Mouse (Mus musculus): ENCODE data around the gene Rpl27a. TPM values are rescaled to one million over a fixed set of nuclear protein-coding genes. Genes with fewer than 3 reads are reported as not detected.
A peak's percentile ranks its signal among the peaks of the same experiment; 100 is the strongest.

Gene Rpl27a
- total RNA-seq, 1 experiment from 2014 or later, result 984 TPM

DNA sequence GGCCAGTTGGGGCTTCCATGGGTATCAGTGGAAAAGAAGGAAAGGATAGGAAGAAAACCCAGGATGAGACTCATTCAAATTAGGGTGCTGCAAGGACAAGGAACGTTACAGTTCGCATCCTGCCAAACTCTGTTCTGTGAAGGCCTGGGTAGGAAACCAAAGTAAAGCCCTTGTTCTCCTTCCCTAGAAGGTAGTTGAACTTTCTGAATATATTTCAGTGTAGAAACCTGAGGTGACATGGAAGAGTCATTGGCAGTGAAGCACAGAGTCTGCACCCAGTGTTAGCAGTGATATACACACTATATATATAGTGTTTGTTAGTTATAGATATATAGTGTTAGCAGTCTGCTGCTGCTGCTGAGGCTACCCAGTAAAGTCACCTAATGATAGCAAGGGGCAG is 4.4 kb downstream of the Rpl27a start:
- ATAC-seq (replicated peaks in 1 of 2; ENCODE audit: insufficient read depth in 1 of 2, low FRiP score in 2 of 2, low TSS enrichment in 1 of 2, low read depth in 1 of 2, poor library complexity in 2 of 2, severe bottlenecking in 2 of 2), result no peak

DNA sequence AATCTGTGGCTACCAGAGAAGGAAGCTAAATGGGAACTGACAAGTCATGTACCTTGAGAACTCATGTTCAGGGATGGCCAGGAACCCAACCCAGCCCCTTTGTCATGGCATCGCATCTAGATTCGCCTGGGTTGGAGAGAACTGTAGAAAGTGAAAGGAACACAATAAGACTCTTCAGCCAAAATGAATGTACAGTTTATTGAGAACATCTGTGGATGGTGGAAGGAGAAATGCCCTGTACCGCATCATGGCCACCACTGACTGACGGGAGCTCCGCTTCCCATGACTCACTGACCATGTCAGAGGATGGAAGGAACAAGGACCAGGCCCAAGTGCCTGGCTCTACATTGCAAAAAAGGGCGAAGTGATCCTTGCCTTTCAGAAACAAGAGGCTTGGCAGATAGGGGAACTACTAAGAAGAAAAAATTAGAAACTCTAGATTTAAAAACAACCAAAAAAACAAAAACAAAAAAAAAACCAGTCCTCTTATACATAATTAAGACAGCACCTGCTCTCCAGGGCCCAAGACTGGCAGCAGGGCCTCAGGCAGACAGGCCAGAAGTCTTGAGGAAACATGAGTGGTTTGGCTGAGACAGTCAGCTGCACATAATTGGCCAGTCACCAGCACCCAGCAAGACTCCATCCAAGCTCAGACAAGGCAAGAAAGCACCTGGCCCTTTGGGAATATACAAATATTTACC is 4.9 kb downstream of the Rpl27a start:
- no peak for ATAC-seq (replicated peaks in 1 of 2; ENCODE audit: insufficient read depth in 1 of 2, low FRiP score in 2 of 2, low TSS enrichment in 1 of 2, low read depth in 1 of 2, poor library complexity in 2 of 2, severe bottlenecking in 2 of 2)

DNA sequence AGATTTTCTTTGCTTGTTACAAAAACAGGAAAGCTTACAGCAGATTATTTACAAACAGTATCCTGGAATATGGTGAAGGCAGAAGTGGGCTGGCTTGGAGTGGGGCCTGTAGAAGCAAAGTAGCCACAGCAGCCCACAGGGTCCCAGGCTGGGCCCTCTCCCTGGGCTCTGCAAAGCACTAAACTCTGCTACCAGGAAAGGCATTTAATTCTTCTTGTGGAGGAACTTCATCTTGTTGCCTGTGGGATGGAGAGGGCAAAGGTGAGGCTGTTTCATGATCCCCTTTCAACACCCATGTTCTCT is 5.4 kb downstream of the Rpl27a start:
- no peak for ATAC-seq (replicated peaks in 1 of 2; ENCODE audit: insufficient read depth in 1 of 2, low FRiP score in 2 of 2, low TSS enrichment in 1 of 2, low read depth in 1 of 2, poor library complexity in 2 of 2, severe bottlenecking in 2 of 2)

DNA sequence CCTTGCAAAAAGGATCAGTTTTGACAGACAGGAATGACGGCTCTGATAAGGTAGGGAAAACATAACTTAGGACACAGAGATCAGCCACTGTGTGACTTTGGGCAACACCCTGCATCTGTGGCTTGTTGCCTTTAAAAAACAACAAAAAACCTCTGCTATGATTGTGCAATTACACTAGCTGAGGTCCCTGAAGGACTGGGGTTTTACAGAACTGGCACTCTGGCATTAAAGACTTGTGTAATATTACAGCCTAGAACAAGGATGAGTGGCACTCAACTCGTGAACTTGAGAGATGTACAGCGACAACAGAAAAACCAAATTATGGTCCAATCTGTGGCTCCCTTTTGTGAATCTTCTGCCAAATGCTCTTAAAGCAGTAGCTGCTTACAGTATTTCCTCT is 5.8 kb downstream of the Rpl27a start:
- no peak for ATAC-seq (replicated peaks in 1 of 2; ENCODE audit: insufficient read depth in 1 of 2, low FRiP score in 2 of 2, low TSS enrichment in 1 of 2, low read depth in 1 of 2, poor library complexity in 2 of 2, severe bottlenecking in 2 of 2)

DNA sequence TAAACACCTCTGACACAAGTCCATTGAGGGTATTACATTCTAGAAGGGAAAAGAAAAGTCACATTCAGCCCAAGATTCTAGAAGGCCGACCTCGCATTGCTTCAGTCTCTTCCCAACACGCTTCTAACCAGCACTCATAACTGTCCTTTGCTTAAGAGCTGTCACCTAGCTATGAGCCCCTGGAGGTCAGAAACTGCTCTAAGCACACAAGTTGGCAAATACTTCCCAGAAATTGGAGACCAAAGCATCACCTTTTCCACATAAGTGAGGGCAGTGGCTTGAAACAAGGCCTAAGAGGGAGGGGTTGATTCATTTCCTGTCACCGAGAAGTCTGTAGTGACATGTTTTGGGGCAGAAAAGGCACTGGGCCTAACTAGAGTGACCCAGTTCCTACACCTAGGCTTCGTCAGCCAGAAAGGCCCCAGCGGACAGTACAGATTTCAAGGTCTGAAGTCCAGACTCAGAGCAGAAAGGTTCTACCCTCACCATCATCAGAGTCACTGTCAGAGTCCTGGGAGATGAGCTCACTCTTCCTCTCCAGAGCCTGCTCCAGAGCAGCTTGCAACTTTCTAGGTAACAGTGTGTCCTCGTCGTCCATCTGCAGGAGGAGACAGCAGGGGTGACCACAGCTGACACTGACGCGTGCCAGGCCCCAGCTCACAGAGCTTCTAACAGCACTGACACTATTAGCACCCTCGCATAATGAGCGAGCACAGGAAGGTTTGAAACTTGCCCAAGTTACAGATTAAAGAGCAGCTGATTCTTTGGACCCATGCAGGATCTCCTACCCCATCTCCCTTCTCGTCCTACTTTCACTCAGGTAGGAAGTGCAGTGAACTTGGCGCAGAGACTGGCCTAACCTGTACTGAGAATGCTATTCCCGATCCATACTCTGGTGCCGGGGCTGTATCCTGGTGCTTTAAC is 7.1 kb downstream of the Rpl27a start:
- no peak for ATAC-seq (replicated peaks in 1 of 2; ENCODE audit: insufficient read depth in 1 of 2, low FRiP score in 2 of 2, low TSS enrichment in 1 of 2, low read depth in 1 of 2, poor library complexity in 2 of 2, severe bottlenecking in 2 of 2)

DNA sequence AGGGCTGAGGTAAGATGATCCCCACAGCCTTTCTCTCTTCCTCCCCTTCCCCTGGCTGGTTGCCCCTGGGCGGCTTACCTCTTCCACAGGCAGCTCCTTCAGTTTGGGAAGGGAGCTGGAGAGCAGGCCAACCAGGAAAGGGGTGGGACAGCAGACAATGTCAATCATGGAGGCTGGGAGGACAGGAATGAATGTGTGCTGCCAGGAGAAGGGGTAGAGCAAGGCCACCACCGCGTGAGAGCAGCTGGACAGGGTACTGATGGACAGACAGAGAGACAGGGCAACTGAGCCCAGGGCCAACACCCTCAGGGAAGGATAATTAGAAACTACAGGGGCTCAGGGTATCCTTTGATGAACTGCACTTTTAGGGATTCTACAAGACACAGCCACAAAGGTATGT is 8.6 kb downstream of the Rpl27a start:
- ATAC-seq (replicated peaks in 1 of 2; ENCODE audit: insufficient read depth in 1 of 2, low FRiP score in 2 of 2, low TSS enrichment in 1 of 2, low read depth in 1 of 2, poor library complexity in 2 of 2, severe bottlenecking in 2 of 2), result no peak

DNA sequence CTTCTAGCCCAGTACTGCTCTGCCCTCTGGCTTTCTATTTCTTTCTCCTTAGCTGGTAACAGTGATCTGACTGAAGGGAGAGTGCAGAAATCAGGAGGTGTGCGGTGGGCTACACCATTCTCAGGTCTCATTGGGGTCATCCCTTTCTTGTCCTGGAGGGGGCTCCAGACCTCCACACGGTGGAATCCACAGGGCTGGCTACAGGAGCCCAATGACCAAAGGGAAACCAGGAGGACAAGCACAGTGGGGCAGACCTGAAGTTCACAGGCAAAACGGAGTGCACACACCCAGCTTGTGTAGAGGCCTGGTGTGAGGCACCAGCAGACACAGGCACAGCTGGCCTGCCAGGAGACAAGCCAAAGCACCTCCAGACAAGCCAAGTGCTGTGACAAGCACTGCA is 9.4 kb downstream of the Rpl27a start:
- peak; percentile 54 to 66 for ATAC-seq (replicated peaks in 1 of 2; ENCODE audit: insufficient read depth in 1 of 2, low FRiP score in 2 of 2, low TSS enrichment in 1 of 2, low read depth in 1 of 2, poor library complexity in 2 of 2, severe bottlenecking in 2 of 2)

DNA sequence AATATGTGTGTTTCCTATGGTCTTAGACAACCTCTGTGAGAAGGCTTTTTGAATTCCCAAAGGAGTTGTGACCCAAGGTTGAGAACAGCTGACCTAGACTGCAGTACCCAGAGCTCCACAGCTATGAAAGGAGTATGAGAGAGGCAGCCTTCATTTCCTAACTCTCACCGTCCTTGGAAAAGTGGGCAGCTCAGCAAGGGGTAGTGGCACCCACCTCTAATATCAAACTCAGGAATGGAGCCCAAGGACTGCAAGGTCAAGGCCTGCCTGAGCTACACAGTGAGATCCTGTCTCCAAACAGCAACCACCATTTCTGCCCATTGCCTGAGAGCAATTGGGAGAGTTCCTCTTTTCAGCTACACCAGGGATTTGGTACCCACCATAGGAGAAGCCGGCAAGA is 10.8 kb downstream of the Rpl27a start:
- no peak for ATAC-seq (replicated peaks in 1 of 2; ENCODE audit: insufficient read depth in 1 of 2, low FRiP score in 2 of 2, low TSS enrichment in 1 of 2, low read depth in 1 of 2, poor library complexity in 2 of 2, severe bottlenecking in 2 of 2)

DNA sequence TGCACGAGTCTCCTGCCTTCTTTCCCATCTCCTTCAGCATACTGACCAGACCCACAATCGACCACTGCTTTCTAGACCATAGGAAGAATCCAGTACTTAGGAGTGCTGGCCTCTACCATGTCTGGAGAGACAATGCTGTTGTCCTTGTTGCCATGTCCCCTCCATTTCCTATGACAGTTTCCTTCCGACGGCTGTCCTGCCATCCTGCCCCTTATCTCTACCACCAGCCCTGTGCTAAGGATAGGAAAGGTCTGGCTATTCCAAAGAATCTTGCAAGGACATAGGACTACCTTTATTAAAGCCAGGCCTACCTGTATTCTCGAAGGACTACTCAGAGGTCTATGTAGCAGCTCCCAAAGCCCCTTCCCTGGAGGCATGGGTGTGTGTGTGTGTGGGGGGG is 12.6 kb downstream of the Rpl27a start:
- ATAC-seq (replicated peaks in 1 of 2; ENCODE audit: insufficient read depth in 1 of 2, low FRiP score in 2 of 2, low TSS enrichment in 1 of 2, low read depth in 1 of 2, poor library complexity in 2 of 2, severe bottlenecking in 2 of 2), result no peak

DNA sequence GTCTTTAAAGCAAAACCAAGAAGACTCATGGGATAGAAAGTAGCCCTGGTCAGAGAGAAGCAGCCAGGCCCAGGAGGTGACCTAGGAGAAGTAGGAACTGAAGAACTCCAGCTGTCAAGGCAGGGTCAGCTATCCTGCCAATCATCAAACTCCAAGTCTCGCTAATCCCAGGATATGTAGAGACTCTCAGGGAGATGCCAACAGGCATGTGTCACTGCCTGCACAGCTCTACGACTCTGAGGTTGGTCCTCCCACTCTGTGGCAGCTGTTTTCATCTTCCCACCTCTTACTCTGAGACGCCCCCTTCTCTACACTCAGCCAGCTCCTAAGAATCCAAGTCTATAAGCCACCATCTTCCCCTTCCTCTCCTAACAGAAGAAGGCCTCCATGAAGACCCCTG is 13.7 kb downstream of the Rpl27a start:
- ATAC-seq (replicated peaks in 1 of 2; ENCODE audit: insufficient read depth in 1 of 2, low FRiP score in 2 of 2, low TSS enrichment in 1 of 2, low read depth in 1 of 2, poor library complexity in 2 of 2, severe bottlenecking in 2 of 2), result no peak

DNA sequence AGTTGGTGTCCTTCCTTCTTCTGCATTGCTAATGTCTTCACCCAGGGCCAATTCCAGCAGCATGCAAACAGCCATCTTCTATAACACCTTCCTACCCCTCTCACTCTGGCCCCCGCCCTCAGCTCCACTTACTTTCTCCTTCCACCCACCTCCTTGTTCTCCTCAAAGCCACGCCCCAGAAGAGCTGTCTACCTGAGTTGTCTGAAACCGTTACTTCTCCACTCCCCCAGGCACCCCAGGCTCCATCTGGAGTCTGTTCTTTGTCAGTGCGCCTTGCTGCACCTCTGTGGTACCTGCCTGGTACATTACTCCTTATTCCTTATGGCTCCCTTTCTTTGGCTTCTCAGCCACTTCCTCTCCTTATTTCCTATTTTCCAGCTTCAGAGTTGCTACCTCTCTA is 14.2 kb downstream of the Rpl27a start:
- ATAC-seq (replicated peaks in 1 of 2; ENCODE audit: insufficient read depth in 1 of 2, low FRiP score in 2 of 2, low TSS enrichment in 1 of 2, low read depth in 1 of 2, poor library complexity in 2 of 2, severe bottlenecking in 2 of 2), result no peak

DNA sequence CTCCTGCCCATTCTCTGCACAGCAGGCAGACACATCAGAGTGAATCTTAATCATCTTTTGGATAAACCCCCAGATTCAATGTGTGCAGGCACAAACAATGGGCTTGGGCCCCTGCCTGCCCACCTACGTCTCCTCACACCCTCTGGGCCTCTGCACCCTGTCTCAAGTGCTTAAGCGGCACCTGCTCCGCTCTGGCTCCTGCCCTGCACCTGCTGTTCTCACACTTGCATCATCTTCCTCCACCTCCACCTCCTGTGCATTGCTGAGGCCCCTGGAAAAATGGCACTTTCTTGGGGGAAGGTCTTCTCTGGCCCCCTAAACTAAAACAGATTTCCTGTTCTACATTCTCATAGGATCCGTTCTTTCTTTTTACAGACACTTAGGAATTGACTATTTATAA is 14.9 kb downstream of the Rpl27a start:
- ATAC-seq (replicated peaks in 1 of 2; ENCODE audit: insufficient read depth in 1 of 2, low FRiP score in 2 of 2, low TSS enrichment in 1 of 2, low read depth in 1 of 2, poor library complexity in 2 of 2, severe bottlenecking in 2 of 2), result no peak

DNA sequence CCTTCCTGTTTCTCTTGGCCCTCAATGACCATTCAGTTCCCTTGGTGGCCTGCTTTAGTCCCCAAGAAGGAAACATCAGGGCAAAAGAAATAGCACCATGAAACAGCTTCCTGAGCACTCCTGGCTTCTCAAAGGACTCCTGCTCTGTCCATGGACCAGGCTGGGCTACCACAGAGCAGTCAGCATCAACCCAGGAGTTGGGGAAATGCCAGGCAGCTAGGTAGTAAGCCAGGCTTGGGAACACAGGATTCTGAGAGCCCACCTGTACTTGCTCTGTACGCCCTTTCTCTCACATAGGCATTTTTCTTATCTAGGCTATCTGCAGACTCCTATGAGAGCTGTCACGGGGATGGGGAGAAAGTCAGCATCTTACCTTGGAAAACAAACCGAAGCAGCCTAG is 16.0 kb downstream of the Rpl27a start:
- no peak for ATAC-seq (replicated peaks in 1 of 2; ENCODE audit: insufficient read depth in 1 of 2, low FRiP score in 2 of 2, low TSS enrichment in 1 of 2, low read depth in 1 of 2, poor library complexity in 2 of 2, severe bottlenecking in 2 of 2)

DNA sequence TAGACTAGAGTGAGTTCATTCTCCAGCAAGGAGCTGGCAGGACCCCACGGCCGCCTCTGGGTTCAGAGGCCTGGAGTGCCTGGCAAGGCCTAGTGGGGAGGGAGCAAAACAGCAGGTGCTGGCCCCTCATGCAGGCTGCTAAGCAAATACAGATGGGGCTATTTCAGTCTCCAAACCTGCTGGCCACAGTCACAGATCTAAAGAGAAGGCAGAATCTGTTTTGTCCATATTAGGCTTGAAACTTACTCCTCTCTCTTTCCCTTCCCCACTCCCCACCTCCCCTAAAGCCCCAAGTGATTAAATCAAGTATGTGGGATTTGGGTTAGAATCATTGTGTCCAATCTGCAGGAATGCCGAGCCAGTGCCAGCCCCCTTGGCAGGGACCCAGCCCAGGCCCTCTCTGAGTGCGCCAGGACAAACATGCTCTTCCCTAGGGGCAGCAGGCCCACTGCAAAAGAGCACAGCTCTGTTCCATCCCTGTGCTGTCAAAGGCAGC is 17.6 kb downstream of the Rpl27a start:
- ATAC-seq (replicated peaks in 1 of 2; ENCODE audit: insufficient read depth in 1 of 2, low FRiP score in 2 of 2, low TSS enrichment in 1 of 2, low read depth in 1 of 2, poor library complexity in 2 of 2, severe bottlenecking in 2 of 2), result no peak

DNA sequence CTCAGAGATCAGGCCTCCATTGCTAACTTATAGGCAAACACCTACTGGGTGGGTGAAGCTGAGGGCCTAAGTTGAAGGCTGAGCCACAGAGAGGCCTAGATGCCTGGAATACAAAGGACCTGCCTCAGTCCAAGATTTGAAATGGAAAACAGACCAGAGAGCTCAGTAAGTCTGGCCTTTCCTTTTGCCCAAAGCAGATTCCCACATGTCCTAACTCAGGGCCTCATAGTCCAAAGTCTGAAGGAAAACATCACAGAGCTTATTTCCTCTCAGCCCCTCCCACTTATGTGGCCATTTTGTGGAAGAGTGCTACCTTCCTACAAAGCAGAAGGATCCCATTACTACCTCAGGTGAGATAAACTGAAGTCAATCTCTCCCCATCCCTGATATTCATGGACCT is 22.0 kb downstream of the Rpl27a start:
- no peak for ATAC-seq (replicated peaks in 1 of 2; ENCODE audit: insufficient read depth in 1 of 2, low FRiP score in 2 of 2, low TSS enrichment in 1 of 2, low read depth in 1 of 2, poor library complexity in 2 of 2, severe bottlenecking in 2 of 2)

DNA sequence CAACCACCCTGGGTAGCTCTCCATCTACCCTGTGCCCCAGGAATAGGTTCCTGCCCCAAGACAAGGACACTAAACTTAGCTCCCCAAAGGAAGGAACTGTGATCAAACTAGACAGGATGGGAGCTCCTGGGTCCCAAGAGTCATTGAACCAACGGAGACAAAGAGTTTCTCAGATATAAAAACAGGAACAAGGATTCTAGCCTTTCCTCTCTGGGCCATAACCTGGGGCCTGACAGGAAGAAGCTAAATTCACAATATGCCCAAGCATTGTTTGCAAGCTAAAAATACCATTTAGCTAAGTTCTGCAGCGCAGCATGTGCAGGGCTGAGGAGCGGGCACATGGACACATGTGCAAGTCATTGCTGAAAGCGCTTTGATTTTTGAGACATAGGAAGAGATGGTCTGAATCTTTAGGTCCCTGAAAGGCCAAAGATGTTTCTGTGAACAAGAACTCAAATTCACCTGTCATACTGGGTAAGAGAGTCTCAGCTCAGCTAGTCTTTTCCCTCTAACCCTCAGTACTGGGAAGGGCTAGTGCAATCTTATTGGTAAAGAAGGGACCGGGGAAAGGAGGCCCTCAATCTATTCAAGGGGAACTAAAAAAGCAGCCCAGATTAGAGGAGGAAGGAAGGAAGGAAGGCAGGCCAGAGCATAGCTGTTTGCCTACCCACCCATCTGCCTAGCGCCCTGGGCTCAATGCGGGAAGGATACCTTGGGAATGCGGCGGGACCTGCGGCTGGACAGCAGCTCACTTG is 22.8 kb downstream of the Rpl27a start:
- ATAC-seq (replicated peaks in 1 of 2; ENCODE audit: insufficient read depth in 1 of 2, low FRiP score in 2 of 2, low TSS enrichment in 1 of 2, low read depth in 1 of 2, poor library complexity in 2 of 2, severe bottlenecking in 2 of 2), result peak; percentile 17 to 43; a peak in 2 of 4 replicates

DNA sequence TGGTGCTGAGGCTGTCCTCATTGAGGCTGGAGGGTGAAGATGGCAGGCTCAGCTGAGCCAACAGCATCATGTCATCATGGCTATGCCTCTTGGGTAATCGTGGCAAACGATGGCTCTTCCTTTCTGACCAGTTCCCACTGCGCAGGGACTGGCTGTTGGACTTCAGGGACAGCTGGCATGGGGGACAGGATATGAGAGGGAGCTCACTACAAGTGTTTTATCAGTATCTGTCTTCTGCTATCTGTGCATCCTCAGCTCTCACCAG is 23.3 kb downstream of the Rpl27a start:
- no peak for ATAC-seq (replicated peaks in 1 of 2; ENCODE audit: insufficient read depth in 1 of 2, low FRiP score in 2 of 2, low TSS enrichment in 1 of 2, low read depth in 1 of 2, poor library complexity in 2 of 2, severe bottlenecking in 2 of 2)

DNA sequence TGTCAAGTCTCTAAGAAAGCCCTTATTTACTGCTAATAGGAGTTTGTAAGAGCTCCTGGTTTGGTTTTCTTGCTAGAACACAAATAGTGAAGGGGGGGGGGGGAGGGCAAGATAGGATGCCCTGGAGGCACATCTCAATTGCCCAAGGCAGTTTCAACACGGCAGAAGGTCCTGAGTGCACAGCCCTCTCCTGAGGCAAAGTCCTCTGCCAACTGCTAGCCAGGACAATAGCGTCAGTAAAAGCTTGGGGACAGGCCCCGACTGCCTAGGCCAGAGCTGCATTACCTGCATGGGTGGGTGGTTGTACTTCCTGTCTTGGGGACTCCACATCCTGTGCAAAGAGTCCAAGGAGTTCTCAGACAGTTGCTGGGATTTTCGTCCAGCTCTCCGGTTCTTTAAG is 25.8 kb downstream of the Rpl27a start:
- no peak for ATAC-seq (replicated peaks in 1 of 2; ENCODE audit: insufficient read depth in 1 of 2, low FRiP score in 2 of 2, low TSS enrichment in 1 of 2, low read depth in 1 of 2, poor library complexity in 2 of 2, severe bottlenecking in 2 of 2)
